Mouse (Mus musculus): ENCODE measurements around the gene Dpyd. TPM values are rescaled to one million over a fixed set of nuclear protein-coding genes. Genes with fewer than 3 reads are reported as not detected.

Dpyd gene
- total RNA-seq, 2 experiments from 2014 or later = 1.8 to 2.7 TPM

GRCm38 (mm10) chr3:119361555-119362385 lies 799.8 kb downstream of the Dpyd start:
- DNase-seq = no peak

DNA sequence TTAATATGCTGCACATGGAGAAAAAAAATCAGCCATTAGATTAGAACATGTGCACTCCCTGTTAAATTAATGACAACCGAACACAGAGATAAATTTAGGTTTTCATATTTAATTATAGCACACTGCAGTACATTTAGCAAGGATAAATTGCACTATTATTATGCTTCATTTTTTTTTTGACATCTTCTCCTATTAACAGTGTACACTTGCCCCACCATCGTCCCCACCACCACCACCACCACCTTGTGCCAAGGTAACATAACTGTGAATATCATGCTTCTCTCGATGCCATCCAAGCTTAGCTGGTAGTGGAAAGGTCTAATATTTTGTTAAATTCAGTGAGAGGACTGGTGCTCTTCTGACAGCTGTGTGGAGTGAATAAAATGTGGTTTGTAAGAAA lies 800.5 kb downstream of the Dpyd start:
- no peak for DNase-seq

- DNase-seq = no peak
These were observed 807.0 kb downstream of the Dpyd start for GRCm38 (mm10) chr3:119368931-119369330.

DNA sequence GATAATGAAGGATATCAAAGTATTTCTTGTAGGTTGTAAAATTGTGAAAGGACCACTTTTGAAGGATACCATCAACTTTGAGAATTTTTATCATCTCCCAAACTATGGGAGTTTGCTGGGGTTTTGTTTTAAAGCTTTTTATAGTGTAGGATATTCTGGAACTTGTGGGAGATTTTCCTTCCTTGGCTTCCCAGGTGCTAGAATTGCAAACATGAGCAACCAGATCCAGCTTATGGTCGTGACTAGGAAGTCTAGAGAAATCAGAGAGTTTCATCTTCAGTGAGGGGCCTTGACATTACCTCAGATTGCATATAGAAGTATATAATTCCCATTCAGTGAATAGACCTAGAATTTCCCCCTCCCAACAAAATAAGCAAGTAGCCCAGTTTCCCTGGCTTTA lies 819.2 kb downstream of the Dpyd start:
- DNase-seq = no peak

GRCm38 (mm10) chr3:119382395-119382794 lies 820.5 kb downstream of the Dpyd start:
- no peak for DNase-seq

DNA sequence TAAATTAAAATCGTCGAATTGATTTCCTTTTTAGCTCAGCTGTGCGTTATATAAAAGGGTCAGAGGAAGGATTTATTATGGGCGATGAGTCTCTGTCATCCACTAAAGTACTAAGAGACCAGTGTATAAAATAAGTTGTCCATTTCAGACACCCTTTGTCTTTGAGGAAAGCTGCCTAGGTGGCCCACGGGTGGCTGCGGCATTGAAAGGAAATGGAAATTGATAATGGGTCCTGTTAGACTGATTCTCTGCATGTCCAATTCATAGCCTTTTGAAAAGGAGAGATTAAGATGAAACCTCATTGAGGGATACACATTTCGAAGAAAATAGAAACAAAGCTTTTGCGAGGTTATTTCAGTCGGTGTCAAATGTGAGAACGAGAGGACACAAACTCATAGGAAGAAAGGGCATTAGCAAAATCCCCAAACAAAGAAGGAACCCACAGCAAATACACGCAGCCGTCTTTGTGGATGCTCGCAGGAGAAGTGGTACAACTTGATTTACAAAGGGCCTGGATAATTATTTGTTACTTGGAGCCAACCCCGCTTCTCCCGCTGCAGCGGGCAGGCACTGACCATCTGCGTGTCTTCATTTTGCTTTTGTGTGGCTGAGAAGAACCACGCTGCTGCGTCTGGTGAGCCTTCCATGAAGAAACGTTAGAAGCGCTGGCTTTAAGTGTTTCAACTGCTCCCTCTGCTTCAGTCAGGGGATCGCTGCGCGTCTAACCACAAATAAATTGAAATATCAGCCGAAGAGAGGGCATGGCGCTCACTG lies 825.6 kb downstream of the Dpyd start:
- no peak for DNase-seq

DNA sequence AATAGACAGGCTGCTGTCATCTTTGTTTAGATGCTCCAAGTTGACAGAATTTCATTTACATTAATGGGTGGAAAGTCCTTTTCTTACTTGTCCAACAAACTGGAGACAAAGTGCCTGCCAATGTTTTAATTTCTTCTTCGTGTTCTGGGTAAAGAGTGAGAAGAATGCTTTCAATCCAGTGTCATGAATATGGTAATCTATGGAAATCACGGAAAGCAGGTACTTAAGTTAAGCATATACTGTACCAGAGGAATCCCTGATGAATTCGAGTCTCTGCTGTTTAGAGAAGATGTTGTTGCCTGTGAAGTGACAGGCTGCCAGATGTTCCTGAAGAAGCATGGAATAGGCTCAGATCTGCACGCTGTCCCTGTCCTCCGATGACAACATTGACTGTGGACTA lies 835.3 kb downstream of the Dpyd start:
- no peak for DNase-seq

GRCm38 (mm10) chr3:119402836-119403728 lies 841.2 kb downstream of the Dpyd start:
- DNase-seq = no peak

DNA sequence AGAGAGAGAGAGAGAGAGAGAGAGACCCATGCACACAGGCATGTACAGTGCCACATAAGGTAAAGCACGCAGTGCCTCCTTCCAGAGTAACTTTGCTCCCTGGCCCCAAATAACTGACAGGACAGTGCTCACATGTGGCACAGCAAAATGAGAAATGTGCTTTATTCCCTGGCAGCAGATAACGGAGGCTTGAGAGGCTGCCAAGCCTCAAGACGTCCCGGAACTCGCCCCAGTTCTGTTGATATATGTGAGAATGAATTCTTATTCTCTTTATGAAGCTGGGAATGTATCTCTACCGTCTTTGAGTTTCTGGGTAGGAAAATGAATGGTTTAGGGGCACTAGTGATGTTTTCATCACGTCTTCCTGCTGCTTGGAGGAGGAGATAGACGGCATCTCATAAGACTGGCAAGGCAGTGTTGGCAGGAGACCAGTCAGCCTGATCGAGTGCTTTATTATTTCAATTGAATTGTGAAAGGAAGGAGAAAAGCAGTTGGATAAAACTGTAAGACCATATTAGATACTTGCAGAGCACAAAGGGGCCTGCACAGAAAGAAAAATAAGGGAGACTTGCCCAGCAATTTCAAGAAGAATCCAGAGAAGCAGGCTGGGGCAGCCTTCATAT lies 857.3 kb downstream of the Dpyd start:
- DNase-seq = no peak

- DNase-seq = no peak
These were observed 857.8 kb downstream of the Dpyd start for GRCm38 (mm10) chr3:119419745-119420144.

GRCm38 (mm10) chr3:119431339-119431738 lies 869.4 kb downstream of the Dpyd start:
- DNase-seq = no peak

DNA sequence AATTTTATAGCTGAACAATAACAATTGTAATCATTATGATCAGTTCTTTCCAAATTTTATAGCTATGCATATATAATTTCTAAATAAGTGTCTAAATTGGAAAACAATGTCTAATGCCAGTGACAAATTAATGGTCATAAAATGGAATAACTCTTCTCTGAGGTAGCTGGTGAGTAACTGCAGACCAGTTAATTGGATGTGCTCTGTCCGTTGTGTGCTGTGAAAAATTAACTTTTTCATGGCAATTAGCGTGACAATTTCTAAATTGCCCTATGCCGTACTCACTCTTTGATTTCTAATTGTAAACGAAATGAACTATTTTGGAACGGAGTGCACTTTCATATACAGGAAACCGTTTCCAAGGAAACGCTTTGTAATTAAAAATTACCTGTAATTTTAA lies 869.8 kb downstream of the Dpyd start:
- DNase-seq = no peak

DNA sequence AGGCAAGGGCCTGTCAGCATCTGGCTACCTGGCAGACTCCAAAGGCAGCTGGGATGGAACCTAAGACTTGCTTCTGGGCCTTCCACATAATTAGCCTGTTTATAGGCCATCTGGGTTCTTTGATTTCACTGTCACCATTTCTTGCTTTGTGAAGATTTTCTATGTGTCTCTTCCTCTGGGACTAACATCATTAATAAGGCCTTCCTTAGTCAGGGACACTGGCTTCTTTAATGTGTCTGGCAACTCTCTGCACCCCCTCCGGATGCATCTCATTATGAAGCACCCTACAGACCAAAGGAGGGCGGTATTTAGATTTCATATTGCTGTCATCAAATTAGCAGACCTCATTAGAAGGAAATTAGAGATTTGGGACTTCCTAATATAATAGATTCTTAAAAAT lies 885.6 kb downstream of the Dpyd start:
- no peak for DNase-seq

GRCm38 (mm10) chr3:119464073-119464472 lies 902.1 kb downstream of the Dpyd start:
- no peak for DNase-seq

GRCm38 (mm10) chr3:119464479-119464878 lies 902.5 kb downstream of the Dpyd start:
- no peak for DNase-seq

DNA sequence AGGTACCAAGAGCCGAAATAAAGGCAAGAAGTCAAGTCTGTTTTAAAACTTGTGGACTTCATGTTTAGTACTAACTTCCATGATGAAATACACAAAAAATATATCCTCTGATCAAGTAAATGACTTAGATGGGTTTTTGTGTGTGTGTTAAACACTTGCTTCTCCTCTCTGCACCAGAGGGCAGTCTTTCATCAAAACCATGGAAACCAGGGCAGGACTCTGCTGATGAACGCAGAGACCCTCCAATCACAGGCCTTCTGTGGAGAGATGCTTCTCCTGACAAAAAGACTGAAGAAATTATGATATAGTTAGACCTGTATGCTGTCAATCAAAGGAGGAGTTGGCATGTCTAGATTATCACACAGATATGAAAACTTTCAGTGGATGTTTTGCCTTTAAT lies 905.8 kb downstream of the Dpyd start:
- DNase-seq = no peak

All from gastrocnemius, postnatal 10 days (tissue).